Mouse (Mus musculus) E14TG2a.4 (cell line): ENCODE measurements around the gene Nudt4.

Experiments used
- CTCF ChIP-seq: conservative IDR thresholded peaks from 2 replicates; pipeline ENCODE4 v1.5.1; 2014; ENCODE audit warnings: low read length
- NANOG ChIP-seq: IDR thresholded peaks from 2 replicates; pipeline ENCODE4 v1.6.1; 2014; ENCODE audit warnings: borderline replicate concordance, low read length, mixed read lengths
- POU5F1 ChIP-seq: IDR thresholded peaks from 2 replicates; pipeline ENCODE4 v1.6.1; 2014; ENCODE audit warnings: low read length, borderline replicate concordance

- TF ChIP-seq CTCF: no peak
- TF ChIP-seq NANOG: no peak
- no peak for TF ChIP-seq POU5F1
Observed at GRCm38 (mm10) chr10:95530551-95531121, 33.3 kb downstream of the Nudt4 start.
